Mouse (Mus musculus): ENCODE data around the gene Tacc2.

GRCm38 (mm10) chr7:130757326-130757865 is 180.2 kb downstream of the Tacc2 start:
- TF ChIP-seq CTCF (IDR thresholded peaks at IDR 0.05; ENCODE audit: low read depth) (no peak), EP300 (optimal IDR thresholded peaks at IDR 0.05) (no peak)

Measured in stomach, postnatal 0 days (tissue).